Mouse (Mus musculus) layer of hippocampus, adult 6 months (tissue): ENCODE results near the gene Zc3h7a. TPM values are rescaled to one million over a fixed set of nuclear protein-coding genes. Genes with fewer than 3 reads are reported as not detected.
A peak's percentile ranks its signal among the peaks of the same experiment; 100 is the strongest.

Experiments used
- long read RNA-seq, 2 experiments: library from polyadenylated mRNA; unstranded; transcript quantifications; one replicate each; pipeline ENCODE4 v2.0.0; 2019 to 2020
- microRNA-seq: library from miRNA; unstranded; fragments of <30 nt; microRNA quantifications from one replicate; pipeline ENCODE4 v1.2.0, GENCODE M21; 2020
- polyA plus RNA-seq: library from polyadenylated mRNA; unstranded; fragments of <200 nt; fragmentation: Nextera tagmentation; gene quantifications from 2 replicates; pipeline ENCODE4 v1.2.3, GENCODE M21; 2021

Gene Zc3h7a
- 9.9 and 12.9 TPM in 2 replicates for polyA plus RNA-seq
- long read RNA-seq, experiment 1, partial matches to known transcripts: 10 of 24 reads
- long read RNA-seq, experiment 1, other reads (novel, unspliced or antisense): 11 of 24 reads
- long read RNA-seq, experiment 2, transcript Zc3h7a-201 (23 exons, 3,825 nt): major isoform, 72 of 162 reads
- long read RNA-seq, experiment 2, partial matches to known transcripts: 38 of 162 reads
- long read RNA-seq, experiment 2, other reads (novel, unspliced or antisense): 51 of 162 reads

DNA sequence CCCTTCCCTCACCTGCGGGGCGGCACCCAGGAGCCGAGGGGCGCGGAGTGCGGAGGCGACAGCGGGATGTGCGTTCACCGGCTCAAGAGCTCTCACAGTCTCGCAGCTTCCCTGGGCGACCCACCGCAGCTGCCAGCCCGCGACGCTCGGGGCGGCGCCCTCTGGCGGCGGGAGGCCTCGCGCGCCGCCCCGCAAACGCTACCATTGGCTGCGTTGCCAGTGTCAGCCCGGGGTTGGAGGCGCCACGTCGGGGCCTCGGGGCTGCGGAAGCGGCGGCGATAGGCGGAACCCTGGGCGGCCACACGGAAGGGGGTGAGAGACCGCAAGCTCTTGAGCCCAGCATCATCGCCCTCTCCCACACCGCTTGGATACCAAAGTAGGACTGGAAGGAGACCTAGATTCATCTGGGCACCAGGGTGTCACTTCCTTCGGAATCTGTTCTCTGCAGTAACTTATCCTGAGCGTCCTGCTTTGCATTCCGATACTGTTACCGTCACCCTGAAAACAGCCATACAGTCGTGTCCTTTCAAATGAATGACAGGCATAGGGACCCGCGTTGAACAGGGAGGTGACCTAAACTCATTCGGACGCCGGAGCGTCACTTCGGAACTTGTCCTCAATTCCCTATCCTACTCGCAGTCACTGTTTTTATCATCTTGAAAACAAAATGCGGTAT is at the start of gene Zc3h7a:
Zc3h7a (minus strand) TSS at position 186 of the 676 bp plus-strand sequence.

DNA sequence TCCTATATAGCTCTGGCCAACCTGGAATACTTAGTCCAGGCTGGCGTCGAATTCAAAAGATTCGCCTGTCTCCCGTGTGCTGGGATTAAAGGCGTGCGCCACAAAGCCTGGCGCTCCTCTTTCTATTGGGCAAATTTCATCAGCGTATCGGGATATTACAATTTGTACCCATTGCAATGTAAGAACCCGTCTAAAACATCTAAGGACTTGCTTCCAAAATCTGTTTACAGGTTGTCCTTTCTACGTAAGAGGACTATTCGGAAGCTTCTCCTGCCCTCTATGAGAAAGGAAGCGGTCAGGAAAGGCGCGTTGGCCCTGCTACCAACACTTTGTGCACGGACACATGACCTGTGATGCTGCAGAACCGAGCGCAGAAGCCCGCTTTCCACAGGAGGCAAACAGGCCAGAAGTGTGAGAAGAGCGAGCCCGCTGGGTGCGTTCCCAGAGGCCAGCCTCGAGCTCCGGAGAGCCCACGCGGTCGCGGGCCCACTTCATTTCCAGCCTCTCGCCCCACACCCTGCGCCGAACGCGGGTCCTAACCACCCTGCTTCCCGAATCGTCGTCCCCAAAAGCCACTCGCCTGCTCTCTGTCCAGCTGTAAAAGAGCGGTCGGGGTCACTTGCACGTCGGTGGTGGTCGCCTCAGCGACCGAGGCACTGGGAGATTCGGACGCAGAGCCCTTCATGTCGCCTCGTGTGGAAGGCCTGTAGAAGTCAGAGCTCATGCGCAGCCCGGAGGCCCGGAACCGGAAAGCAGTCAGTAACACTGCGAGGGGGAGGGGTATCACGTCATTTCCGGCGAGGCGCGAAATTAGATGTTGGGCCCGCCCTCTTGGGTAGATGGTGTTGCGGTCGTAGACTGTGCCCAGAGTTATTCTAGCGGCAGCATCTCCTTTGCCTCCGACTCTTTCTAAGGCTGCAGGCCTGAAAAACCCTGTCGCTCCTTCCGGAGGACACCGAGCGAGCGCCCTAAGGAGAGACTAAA is 26.7 kb upstream of the Zc3h7a start, which contains the start of gene Rsl1d1:
Rsl1d1 (minus strand) TSS at position 761 of the 984 bp plus-strand sequence.

DNA sequence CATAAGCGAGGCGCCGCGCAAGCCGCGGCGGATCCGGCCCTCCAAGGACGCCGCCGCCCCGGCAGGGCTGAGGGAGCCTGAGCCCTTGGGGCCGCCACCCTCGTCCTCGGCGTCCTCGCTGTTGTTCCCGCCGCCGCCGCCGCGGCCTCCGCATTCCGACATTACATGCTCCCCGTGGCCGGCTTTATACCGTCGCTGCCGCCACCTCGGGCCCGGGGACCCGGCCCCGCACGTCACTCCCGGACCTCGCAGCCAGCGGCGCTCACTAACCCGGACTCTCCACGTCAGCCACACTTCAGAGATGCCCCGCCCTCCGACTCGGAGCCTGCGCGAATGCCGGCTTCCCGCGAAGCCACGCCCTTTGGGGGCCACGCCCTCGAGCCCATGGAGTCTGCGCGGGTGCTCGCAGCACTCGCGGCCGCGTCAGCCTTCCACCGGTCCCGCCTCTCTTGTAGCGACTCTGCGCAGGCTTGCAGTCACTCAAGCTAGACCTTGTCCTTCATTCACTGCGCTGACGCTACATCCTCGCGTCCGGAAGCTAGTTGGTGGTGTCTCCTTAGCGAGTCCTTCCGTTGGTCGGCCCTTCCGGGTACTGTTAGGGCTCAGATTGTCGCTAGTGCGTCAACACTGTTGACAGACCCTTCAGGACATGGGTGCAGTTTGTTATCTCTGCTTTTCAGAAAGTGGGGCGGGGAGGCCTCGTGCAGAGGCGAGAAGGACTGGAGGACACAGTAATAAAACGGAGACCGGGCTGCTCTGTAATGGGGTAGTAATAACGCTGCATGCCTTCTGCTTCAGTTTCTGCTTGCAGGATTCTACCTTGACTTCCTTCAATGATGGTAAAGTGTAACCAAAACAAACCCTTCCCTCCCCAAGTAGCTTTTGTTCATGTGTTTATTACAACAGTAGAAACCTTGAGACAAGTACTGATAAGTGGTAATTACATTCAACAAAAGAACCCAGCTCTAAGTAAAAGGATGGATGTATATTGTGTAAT is 41.5 kb downstream of the Zc3h7a start, which contains the start of gene Txndc11:
Txndc11 (minus strand) TSS at position 303 of the 997 bp plus-strand sequence.

Small RNAs within 50 kb of the gene (microRNA-seq; reads per million reads assigned to microRNA genes)
- gene Gm23935: 3.9 reads per million, percentile 13 among the genes with 10 or more reads in this experiment

Other genes starting within 250 kb of the Zc3h7a start
- 30.0 and 39.6 TPM in 2 replicates for gene Snn, start 115.4 kb downstream of the Zc3h7a start, polyA plus RNA-seq
- gene Litaf, start 110.2 kb downstream of the Zc3h7a start, polyA plus RNA-seq: 19.2 and 24.8 TPM in 2 replicates
- gene Txndc11, start 41.7 kb downstream of the Zc3h7a start, polyA plus RNA-seq: 12.3 and 13.4 TPM in 2 replicates
- 43.2 and 44.0 TPM in 2 replicates for gene Rsl1d1, start 26.9 kb upstream of the Zc3h7a start, polyA plus RNA-seq
- gene Gspt1, start 77.9 kb upstream of the Zc3h7a start, polyA plus RNA-seq: 14.6 and 16.5 TPM in 2 replicates
- gene Tnfrsf17, start 137.4 kb upstream of the Zc3h7a start, polyA plus RNA-seq: 1.5 and 2.2 TPM in 2 replicates
- 3.3 and 3.5 TPM in 2 replicates for gene Snx29, start 146.5 kb upstream of the Zc3h7a start, polyA plus RNA-seq